Mouse (Mus musculus) lung, embryonic 16.5 days (tissue): ENCODE results near the gene Neurog3. TPM values are rescaled to one million over a fixed set of nuclear protein-coding genes. Genes with fewer than 3 reads are reported as not detected.

ENCODE experiments used
- ATAC-seq: fragments of 200-750 bp; cut with Nextera tagmentation; 2 replicates; pipeline ENCODE4 v1.8.0; 2017; ENCODE audit warnings: low read depth, mild to moderate bottlenecking, moderate library complexity
- H3K27ac ChIP-seq: fragments of 300-500 bp; sonication (generic); 2 replicates; pipeline ENCODE4 v1.5.1; 2014; ENCODE audit warnings: mild to moderate bottlenecking, control low read depth, low read length
- H3K27me3 ChIP-seq: fragments of 300-500 bp; sonication (generic); 2 replicates; pipeline ENCODE4 v1.6.1; 2014; ENCODE audit warnings: low read depth, low read length, mixed read lengths; ENCODE audit not compliant: control insufficient read depth, insufficient read depth
- H3K36me3 ChIP-seq: fragments of 300-500 bp; sonication (generic); 2 replicates; pipeline ENCODE4 v1.6.1; 2014; ENCODE audit warnings: low read length; ENCODE audit not compliant: control insufficient read depth, insufficient read depth
- H3K4me1 ChIP-seq: fragments of 300-500 bp; sonication (generic); replicated peaks from 2 replicates; pipeline ENCODE4 v1.6.1; 2014; ENCODE audit warnings: low read length, mixed read lengths; ENCODE audit not compliant: control insufficient read depth, insufficient read depth
- H3K4me2 ChIP-seq: fragments of 300-500 bp; sonication (generic); 2 replicates; pipeline ENCODE4 v1.6.1; 2014; ENCODE audit warnings: low read depth, low read length, control low read depth
- H3K4me3 ChIP-seq: fragments of 300-500 bp; sonication (generic); 2 replicates; pipeline ENCODE4 v1.5.1; 2014; ENCODE audit warnings: mild to moderate bottlenecking, low read length, control low read depth
- H3K9ac ChIP-seq: fragments of 300-500 bp; sonication (generic); 2 replicates; pipeline ENCODE4 v1.6.1; 2014; ENCODE audit warnings: low read length, control low read depth
- H3K9me3 ChIP-seq: fragments of 300-500 bp; sonication (generic); 2 replicates; pipeline ENCODE4 v1.6.1; 2016; ENCODE audit warnings: low read length; ENCODE audit not compliant: control insufficient read depth
- WGBS: fragments of 180-500 bp; shearing (Covaris S2); extraction: QIAGEN DNeasy Blood & Tissue Kit; methylation state at CpG from one replicate; pipeline ENCODE4 v1.1.7; 2014; 5-methylcytosine and 5-hydroxymethylcytosine counted together
- polyA plus RNA-seq: library from polyadenylated mRNA; unstranded; fragments of >200 nt; fragmentation: Nextera tagmentation; extraction: Ambion mirVana; gene quantifications from 2 replicates; pipeline ENCODE4 v1.2.1, GENCODE M21; 2015

Neurog3 gene
- polyA plus RNA-seq, 1 experiment from 2014 or later, result not detected

DNA sequence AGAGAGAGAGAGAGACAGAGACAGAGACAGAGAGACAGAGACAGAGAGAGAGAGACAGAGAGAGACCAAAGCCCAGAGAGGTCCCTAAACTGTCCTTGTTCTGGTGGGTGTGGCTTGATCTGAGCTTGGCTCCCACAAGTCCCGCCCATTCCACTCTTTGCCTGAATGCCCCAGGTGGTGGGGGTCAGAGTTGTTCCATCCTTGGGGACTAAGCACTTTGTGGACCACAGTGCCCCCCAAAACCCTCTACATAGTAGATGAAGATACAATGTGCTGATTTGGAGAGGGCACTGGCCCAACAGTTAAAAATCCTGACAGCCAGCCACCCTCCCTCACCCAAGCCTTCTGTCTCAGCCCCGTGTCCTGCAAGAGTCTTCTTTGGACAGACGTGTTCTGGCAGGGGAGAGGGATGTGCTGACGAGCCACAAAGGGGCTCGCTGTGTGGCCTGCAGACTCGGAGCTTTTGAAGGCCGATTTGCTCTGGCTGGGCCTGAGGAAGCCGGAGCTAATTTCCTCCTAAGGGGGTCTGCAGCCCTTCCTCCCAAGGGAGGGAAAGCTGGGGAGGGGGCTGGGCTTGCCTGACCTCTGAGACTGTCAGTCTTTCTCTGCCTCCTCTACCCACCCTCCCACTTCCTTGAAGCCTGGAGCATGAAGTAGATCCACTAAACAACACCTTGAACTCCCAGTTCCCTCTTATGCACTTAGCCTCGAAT, 40.1 kb downstream of the Neurog3 start:
- ATAC-seq, result peak; percentile 12; the same call in 1 of the 2 replicates
- Histone ChIP-seq H3K4me3 (no peak overlapping the region), H3K4me1 (no peaks in the 10 kb centered on the region; the same call in 1 of the 2 replicates), H3K9me3 (no peaks in the 10 kb centered on the region), H3K4me2 (no peak overlapping the region), H3K27me3 (no peaks in the 10 kb centered on the region), H3K36me3 (no peaks in the 10 kb centered on the region), H3K27ac (0 out of 2 replicates have a peak overlapping the region, but pooled peaks have one; percentile 28), H3K9ac (no peak overlapping the region)
- 7% methylated on average over 9 of the region's 9 CpGs for WGBS

- WGBS, result 40% methylated on average over 9 of the region's 9 CpGs
- H3K9ac ChIP-seq, result no peak overlapping the region
- H3K4me2 ChIP-seq, result no peak overlapping the region
- no peak overlapping the region for H3K27ac ChIP-seq
- ATAC-seq, result no peak
- no peaks in the 10 kb centered on the region for H3K9me3 ChIP-seq
- H3K4me1 ChIP-seq, result no peaks in the 10 kb centered on the region; the same call in 1 of the 2 replicates
- H3K27me3 ChIP-seq, result no peaks in the 10 kb centered on the region
- H3K4me3 ChIP-seq, result no peak overlapping the region
- no peaks in the 10 kb centered on the region for H3K36me3 ChIP-seq
These were observed 41.1 kb downstream of the Neurog3 start for GRCm38 (mm10) chr10:62173941-62174448.

- Histone ChIP-seq H3K27ac (no peak overlapping the region), H3K36me3 (no peaks in the 10 kb centered on the region), H3K27me3 (no peaks in the 10 kb centered on the region), H3K4me3 (no peak overlapping the region), H3K9ac (no peak overlapping the region), H3K9me3 (no peaks in the 10 kb centered on the region), H3K4me1 (no peaks in the 10 kb centered on the region; the same call in 1 of the 2 replicates), H3K4me2 (no peak overlapping the region)
- ATAC-seq, result no peak
- WGBS, result 56% methylated on average over 15 of the region's 15 CpGs
These were observed 41.8 kb downstream of the Neurog3 start for GRCm38 (mm10) chr10:62174533-62175313.

GRCm38 (mm10) chr10:62179944-62180343, 47.1 kb downstream of the Neurog3 start:
- ATAC-seq, result no peak
- no peak overlapping the region for H3K4me3 ChIP-seq
- H3K36me3 ChIP-seq, result no peaks in the 10 kb centered on the region
- H3K9ac ChIP-seq, result no peak overlapping the region
- H3K27ac ChIP-seq, result no peak overlapping the region
- H3K4me2 ChIP-seq, result no peak overlapping the region
- H3K9me3 ChIP-seq, result no peaks in the 10 kb centered on the region
- no peaks in the 10 kb centered on the region for H3K4me1 ChIP-seq
- no peaks in the 10 kb centered on the region for H3K27me3 ChIP-seq
- WGBS, result 84% methylated on average over 3 of the region's 3 CpGs

DNA sequence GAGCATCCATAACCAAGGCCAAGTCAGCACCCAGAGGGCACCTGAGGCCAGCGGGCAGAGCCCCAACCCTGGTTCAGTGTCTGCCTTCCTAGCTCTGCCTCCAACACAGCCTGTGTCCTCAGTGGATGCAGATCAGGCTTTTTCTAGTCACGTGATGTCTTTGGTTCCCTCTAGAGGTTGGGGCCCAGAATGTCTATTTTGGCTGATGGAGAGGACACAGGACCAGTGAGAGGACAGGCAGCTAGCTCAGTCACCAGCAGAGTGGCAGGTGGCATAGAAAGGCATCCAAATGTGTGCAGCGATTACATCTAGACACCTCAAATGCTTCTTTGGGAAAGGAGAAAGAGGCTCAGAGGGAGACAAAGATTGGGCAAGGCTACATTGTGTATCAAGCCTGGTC, 48.8 kb downstream of the Neurog3 start:
- Histone ChIP-seq H3K27me3 (no peaks in the 10 kb centered on the region), H3K4me3 (no peak overlapping the region), H3K4me1 (no peaks in the 10 kb centered on the region), H3K27ac (no peak overlapping the region), H3K36me3 (no peaks in the 10 kb centered on the region), H3K4me2 (no peak overlapping the region), H3K9ac (no peak overlapping the region), H3K9me3 (no peaks in the 10 kb centered on the region)
- WGBS, result 57% methylated on average over 3 of the region's 3 CpGs
- no peak for ATAC-seq

- 72% methylated on average over 6 of the region's 6 CpGs for WGBS
- no peaks in the 10 kb centered on the region for H3K36me3 ChIP-seq
- H3K4me2 ChIP-seq, result no peak overlapping the region
- no peaks in the 10 kb centered on the region for H3K9me3 ChIP-seq
- H3K9ac ChIP-seq, result no peak overlapping the region
- no peak for ATAC-seq
- no peak overlapping the region for H3K4me3 ChIP-seq
- H3K4me1 ChIP-seq, result no peaks in the 10 kb centered on the region
- no peaks in the 10 kb centered on the region for H3K27me3 ChIP-seq
- H3K27ac ChIP-seq, result no peak overlapping the region
These were observed 49.7 kb downstream of the Neurog3 start for GRCm38 (mm10) chr10:62182471-62183014.

- ATAC-seq, result peak; percentile 58
- under 1% methylated on average over 10 of the region's 10 CpGs for WGBS
- no peak overlapping the region for H3K4me2 ChIP-seq
These were observed 50.2 kb downstream of the Neurog3 start for GRCm38 (mm10) chr10:62183053-62183452.

More at GRCm38 (mm10) chr10:62183053-62183452, 50.2 kb downstream of the Neurog3 start:
- Histone ChIP-seq H3K36me3 (no peaks in the 10 kb centered on the region; the same call in 1 of the 2 replicates), H3K9me3 (no peaks in the 10 kb centered on the region), H3K4me3 (no peak overlapping the region), H3K4me1 (no peaks in the 10 kb centered on the region), H3K9ac (no peak overlapping the region), H3K27me3 (no peaks in the 10 kb centered on the region), H3K27ac (no peak overlapping the region)
